Mouse (Mus musculus) layer of hippocampus, postnatal 10 days (tissue): ENCODE data around the gene Megf8. TPM values are rescaled to one million over a fixed set of nuclear protein-coding genes. Genes with fewer than 3 reads are reported as not detected.
"Not testable (repeated sequence)": the region's sequence is repeated elsewhere in the genome, so short reads cannot be mapped to it uniquely, and the experiment has no call there.

Experiments used
- DNase-seq, 2 experiments: peaks; one replicate each; pipeline ENCODE4 v3.0.0; 2021; ENCODE audit warnings: low spot score in 2 of 2
- total RNA-seq, 2 experiments: library from RNA; stranded (reverse); gene quantifications; 2 replicates each; pipeline ENCODE4 v1.2.3; 2021

The Megf8 gene
- total RNA-seq, 2 experiments from 2014 or later: 79.7 to 87.1 TPM

DNA sequence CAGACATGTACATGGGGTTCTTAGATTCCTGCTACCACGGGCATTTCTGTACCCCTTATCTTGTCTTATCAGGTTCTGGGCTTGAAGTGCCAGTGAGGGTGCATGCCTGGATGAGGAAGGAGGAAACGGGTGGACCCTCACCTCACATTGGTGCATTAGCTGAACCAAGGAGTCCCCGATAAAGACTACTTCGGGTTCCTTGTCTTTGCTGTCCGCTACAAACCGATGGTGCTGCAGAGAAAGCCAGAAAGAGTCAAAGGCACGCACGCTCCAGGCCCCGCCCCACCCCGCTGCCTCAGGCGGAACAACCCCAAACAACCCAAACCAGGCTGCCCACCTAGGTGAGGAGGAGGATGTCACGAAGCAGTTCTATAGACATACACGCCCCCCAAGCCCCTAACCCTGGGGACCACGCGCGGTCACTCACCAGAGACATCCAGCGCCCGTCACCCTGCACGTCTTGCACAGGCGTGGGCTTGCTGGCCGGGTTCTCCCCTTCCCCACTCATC lies 20.0 kb upstream of the Megf8 start:
- DNase-seq: peak in 1 of 2 experiments; percentile 52

DNA sequence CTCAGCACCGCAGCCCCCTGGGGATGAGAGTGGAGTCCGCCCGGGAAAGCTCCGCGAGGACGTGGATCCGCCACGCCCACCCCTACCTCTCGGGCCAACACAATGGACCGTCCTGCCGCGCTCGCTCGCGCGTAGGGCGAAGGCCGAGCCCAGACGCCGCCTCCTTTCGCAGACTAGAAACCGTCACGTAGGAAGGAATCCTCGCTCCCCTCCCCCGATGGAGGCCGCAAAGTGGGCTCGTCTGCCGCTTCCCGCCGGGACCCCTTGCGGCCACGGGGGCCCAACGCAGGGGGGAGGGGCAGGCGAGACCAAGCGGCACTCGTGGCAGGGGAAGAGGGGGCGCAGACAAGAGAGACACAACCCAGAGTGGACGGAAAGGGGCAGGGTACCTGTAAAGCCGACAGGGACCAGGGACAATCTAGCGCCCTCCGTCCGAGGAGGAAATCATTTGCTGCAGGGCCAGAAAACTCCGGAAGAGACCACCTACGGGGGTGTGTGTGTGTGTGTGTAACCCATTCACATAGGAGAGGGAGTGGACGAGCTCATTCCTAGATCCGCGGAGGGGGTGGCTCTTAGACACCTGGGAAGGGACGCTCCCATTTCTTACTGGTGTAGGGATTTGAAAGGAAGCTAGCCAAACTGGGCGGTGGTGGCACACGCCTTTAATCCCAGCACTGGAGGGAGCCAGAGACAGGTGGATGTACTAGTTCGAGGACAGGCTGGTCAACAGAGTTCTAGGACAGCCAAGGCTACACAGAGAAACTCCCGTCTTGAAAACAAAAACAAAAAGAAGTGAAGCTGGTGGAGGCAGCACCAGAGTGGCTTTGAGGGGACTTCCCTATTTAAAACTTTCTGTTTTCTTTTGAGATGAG lies 19.3 kb upstream of the Megf8 start, which contains the start of gene Pafah1b3:
TSS of gene Pafah1b3 (minus strand) at position 533 of the 872 bp plus-strand sequence.
- peak; percentile 79 to 83 for DNase-seq

DNA sequence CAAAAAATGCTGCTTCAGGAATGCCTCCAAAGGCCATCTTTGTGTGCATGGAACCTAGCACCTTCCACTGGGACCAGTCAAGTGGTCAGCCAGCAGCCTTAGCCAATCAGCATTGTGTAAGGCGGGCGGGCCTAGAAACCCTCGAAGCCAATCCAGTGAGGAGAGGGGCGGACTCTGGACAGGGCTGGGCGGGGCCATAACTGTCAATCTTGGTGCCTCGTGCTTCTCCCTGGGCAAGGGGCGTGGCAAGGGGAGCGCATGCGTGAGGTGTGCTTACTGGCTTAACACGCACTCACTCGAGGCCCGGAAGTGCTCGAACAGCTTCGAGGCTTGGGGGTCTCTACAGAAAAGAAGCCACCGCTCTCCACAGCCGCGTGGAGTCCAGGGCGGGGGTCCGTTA lies 15.9 kb upstream of the Megf8 start, which contains the start of gene Prr19:
TSS of gene Prr19 (plus strand) at position 349 of the 400 bp plus-strand sequence.
- DNase-seq: no peak

DNA sequence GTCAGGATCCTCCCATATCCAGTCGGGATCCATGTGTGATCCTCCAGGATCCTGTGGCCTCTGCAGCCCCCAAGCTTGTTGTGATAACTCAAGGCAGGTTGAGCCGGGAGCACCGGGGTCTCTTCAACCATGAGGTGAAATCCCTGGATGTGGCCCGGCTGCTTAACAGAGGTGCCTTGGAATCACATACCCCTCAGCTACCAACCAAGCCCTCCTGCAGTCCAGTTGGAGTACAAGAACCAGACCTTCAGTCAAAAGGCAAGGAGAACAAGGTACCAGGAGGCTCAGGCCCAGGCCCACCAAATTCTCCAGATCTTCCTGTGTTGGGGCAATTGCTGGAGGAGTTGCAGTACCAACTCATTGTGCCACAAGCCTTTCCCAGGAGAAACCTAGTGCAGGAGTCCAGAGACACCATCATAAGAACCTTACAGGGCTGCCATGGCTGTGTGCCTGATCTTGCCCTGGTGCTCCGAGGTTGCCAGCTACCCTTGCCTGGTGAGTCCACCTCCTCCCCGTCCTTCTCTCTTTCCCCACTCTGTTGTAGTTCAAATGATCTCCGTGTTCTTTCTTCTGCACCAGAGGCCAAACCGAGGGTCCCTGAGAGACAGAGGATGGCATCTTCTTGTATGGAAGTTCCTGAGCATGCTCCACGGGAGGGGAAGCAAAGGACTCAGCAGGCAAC lies 13.8 kb upstream of the Megf8 start:
- DNase-seq: no peak

DNA sequence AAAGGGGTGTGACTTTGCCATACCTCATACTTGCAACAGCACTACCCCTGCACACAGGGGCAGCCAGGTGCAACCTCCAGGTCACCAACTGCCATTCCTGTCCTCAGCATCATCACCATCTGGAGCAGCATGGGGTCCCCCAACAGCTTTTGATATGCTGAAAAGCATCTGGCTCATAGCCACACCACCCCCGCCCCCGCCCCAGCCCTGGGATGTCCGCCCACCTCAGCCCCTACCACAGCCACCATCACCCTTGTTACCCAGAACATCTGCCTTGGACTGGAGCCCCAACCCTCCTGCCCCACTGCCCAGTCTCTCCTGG lies 13.3 kb upstream of the Megf8 start:
- no peak for DNase-seq

DNA sequence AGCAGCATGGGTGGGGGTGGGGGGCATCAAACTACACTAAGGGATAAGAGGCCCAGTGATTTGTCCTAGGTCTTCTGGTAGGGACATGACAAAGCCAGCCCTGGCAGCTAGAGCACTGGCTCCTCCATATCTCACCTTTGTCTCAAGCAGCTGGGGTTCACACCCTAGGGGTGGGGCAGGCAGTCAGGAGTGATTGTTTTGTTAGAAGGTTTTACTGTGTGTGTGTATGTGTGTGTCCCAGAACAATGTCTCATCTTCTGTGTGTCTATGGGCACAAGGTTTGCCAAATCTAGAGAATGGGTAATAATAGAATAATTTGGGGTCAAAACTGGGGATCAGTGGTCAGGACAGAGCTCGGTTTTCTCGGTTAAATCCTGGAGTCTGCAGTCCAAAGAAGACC lies 11.5 kb upstream of the Megf8 start:
- no peak for DNase-seq

DNA sequence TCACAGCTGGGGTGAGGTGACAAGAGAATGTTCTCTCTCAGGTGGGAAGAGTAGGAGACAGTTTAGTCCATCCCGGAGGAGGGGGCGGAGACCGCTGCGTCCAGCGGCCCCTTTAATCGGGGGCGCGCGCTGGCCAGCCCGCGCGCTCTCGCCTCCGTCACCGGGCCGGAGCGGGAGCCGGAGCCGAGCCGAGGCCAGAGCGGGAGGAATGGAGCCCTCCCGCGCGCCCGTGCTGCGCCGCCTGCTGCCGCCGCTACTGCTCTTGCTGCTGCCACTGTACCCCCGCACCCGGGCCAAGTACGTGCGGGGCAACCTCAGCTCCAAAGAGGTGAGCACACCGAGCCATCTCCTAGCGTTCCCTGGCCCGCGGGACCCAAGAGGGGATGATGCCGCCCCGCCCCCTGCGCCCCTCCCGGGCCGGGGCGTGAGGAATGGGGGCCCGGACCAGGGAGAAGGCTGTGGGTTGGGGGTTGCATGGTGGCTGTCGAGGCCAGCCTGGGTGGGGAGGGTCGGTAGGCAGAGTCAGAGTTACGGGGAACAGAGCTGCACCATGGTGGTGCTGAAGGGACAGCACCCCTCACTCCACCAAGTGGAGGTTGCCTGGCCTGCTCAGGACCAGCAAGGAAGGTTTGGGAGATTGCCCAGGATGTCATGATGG lies 10.9 kb upstream of the Megf8 start, which contains the start of gene Tmem145:
TSS of gene Tmem145 (plus strand) at position 151 of the 658 bp plus-strand sequence.
- peak; percentile 49 to 57 for DNase-seq

DNA sequence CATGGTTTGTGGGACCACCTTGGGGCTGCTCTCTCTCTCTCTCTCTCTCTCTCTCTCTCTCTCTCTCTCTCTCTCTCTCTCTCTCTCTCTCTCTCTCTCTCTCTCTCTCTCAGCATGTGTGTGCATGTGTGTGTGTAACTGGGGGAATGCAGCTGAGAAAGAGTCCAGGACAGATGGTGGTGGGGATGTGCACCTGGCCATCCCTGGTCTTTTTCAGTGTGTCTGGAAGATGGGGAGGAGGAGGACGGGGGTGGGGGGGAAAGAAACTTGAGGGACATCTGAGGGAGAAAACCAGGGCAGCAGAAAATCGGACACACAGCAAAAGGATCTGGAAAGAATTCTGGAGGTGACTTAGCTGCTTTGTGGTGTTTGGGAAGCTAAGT lies 10.4 kb upstream of the Megf8 start:
- DNase-seq: no peak

DNA sequence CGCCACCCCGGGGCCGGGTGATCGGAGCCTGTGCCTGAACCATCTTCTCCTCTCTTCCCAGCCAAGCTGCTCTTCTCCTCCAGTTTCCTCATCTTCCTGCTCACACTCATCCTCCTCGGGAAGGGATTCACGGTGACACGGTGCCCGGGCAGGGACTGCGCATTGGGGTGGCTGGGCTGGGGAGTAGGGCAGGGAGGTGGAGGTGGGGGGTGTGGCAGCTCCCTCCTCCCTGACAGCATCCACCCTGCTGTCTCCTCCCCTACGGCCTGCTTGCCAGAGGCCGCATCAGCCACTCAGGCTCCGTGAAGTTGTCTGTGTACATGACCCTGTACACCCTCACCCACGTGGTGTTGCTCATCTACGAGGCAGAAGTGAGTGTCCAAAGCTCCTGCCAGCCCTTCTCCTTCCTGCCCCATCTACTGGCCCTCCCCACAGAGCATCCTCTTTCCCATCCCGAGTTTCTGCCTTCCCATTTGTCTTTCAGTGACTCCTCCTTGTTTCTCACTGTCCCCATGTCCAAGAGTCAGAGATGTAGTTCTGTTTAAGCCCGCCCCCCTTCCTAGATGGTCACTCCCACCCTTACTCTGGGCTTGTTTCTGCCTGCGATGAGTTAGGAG lies 8.2 kb upstream of the Megf8 start:
- no peak for DNase-seq

DNA sequence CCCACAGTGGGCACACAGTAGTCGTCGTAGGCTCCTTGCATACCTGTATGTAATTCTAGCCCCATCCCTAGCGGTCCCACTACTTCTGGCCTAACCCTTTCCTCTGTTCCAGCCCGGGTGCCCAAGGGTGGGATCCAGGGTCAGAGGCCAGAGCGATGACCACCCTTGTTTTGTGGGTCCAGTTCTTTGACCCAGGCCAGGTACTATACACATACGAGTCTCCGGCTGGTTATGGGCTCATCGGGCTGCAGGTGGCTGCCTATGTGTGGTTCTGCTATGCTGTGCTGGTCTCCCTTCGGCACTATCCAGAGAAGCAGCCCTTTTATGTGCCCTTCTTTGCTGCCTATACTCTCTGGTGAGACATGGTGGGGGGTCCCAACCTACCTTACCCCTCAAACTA lies 7.5 kb upstream of the Megf8 start:
- no peak for DNase-seq

DNA sequence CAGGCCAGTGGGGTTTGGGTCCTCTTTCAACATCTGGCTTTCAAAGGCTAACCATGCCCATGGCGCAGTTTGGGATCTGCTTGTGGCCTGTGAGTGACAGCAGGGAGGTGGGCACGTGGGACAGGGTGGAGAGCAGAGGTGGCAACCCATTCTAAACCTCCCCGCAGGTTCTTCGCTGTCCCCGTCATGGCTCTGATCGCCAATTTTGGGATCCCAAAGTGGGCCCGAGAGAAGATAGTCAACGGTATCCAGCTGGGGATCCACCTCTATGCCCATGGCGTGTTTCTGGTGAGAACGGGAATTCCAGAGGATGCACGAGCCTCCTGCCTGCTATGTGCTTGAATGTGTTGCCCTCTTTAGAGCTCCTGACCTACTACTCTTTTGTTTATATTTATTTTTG lies 5.8 kb upstream of the Megf8 start:
- no peak for DNase-seq

DNA sequence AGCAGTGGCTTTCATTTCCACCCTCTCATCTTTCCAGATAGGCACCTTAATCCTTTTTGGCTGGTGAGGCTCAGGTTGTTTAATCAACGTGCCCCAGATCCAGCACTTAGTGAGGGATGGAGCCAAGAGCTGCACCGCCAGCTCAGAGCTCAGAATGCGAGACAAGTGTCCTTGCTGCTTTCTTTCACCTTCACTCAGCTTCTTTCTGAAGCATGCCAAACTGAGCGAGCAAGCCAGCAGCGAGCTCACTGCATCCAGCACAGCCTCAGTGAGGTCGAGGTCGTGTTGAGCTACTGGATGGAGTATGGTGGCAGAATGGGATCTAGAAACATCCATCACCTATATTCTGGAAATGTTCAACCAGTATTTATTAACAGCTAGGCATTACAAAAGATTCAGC lies 3.6 kb upstream of the Megf8 start:
- DNase-seq: no peak

DNA sequence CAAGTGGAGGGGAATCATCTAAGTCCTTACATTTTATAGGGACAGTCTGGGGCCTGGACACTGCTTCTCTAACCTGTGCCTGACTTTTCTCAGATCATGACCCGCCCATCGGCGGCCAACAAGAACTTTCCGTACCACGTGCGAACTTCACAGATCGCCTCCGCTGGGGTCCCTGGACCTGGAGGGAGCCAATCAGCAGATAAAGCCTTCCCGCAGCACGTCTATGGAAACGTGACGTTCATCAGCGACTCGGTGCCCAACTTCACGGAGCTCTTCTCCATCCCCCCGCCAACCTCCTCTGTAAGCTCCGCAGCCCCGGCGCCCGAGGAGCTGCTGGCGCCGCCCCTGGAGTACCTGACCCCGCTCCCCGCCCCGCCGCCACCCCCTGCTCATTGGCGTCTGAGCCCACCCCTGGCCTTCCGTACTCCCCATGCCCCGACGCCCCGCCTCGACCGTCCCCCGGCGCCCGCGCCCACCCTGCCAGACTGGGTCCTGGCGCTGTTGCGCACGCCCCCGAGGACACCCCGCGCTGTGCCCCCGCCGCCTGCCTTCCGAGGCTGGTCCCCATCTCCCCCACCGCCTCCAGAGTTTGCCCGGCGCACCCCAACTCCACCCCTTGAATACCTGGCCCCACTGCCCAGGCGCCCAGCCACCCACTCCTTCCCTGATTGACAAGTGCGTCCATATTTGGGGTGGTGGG lies 2.2 kb upstream of the Megf8 start:
- no peak for DNase-seq

DNA sequence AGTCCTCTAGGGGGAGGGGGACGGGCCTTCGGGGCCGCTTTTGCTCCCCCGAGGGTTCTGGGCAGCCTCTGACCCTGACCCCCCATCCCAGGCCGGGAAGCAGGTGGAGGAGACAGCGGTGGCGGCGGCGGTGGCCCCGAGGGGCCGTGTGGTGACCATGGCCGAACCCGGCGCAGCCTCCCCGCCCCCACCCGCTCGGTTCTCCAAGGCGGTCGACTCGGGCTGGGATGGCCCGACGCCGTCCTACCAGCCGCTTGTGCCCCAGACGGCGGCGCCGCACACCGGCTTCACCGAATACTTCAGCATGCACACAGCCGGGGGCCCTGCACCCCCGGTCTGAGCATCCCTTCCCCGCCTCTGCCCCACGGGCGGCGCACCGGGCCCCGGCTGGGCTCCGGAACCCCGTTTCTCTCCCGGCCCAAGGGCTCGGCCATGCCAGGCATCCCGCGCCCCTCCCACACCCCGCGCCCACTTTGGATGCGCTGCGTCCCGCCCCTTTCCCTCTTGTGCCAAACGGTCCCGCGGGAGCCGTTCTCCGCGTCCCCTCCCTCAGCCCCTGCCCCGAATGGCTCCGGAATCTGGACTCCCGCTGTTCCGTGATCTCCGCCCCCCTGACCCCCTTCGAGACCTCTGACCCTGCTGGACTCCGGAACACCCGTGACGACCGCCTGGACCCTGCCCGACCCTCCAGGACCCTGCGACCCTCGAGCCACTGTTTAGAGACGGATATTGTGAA lies 1.5 kb upstream of the Megf8 start:
- DNase-seq: peak; percentile 34 to 58

DNA sequence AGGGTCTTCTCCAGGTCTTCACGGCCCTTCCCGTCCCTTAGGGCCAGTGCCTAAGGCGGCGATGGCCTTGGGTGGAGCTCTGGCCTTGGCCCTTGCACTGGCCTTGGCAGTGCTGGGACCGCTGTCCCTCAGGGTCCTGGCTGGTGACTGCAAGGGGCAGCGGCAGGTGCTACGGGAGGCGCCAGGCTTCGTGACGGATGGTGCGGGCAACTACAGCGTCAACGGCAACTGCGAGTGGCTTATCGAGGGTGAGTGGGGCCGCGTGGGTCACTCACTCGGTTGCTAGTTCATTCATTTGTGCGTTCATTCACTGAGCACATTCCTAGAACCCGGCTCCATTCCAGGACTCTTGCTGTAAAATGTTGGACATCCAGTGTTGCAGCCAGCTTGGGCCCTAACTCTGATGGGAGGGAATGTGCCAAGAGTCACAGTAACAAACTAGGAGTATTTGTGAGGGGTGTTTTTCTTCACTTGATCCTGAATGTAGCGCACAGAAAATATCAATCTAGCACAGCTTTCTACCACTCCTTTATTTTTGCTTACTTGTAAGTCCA lies 559 bp downstream of the Megf8 start:
- no peak for DNase-seq

DNA sequence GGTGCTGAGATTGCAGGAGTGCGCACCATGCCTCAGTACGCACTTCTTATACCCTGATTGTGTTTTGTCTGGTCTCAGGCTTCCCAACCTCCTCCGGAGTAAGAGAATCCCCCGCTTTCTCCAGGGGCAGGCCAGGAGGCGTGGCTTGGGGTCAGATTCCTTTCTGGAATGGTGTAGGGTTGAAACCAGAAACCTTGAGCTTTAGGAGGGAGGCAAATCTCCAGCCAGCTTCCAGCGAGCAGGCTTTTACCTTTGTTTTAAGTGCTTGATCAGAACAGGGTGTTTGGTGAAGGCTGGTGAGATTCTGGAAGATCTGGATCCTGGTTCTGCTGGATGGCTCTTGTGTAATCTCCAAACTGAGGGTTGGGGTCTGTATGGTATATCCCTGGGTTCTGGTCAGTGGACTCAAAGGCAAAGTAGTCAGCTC lies 5.1 kb downstream of the Megf8 start:
- no peak for DNase-seq

DNA sequence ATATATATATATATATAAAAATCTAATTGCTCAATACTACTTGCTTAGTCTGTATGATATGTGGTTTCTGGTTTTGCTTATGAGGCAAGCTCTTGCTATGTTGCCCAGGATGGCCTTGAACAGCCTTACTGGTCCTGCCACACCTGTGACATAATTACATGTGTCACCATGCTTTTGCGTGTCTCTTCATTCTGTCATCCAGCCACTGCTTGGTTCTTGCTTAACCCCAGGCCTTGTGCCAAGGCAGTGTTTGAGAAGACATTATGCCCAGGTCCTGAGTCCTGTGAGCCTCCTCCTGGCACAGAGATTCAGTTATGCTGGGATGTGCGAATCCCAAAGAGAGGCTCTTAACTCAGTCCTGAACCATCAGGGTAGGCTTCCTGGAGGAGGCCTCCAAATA lies 6.3 kb downstream of the Megf8 start:
- no peak for DNase-seq

DNA sequence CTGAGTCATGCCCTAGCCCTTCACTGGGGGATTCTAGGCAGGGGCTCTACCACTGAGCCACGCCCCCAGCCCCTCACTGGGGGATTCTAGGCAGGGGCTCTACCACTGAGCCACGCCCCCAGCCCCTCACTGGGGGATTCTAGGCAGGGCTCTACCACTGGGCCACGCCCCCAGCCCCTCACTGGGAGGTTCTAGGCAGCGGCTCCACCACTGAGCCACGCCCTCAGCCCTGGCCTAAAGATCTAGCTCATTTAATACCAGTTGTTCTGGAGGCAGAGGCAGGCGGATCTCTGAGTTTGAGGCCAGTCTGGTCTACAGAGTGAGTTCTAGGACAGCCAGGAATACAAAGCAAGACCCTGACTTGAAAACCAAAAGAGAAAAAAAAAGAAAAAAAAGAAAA lies 8.5 kb downstream of the Megf8 start:
- not testable (repeated sequence) for DNase-seq

DNA sequence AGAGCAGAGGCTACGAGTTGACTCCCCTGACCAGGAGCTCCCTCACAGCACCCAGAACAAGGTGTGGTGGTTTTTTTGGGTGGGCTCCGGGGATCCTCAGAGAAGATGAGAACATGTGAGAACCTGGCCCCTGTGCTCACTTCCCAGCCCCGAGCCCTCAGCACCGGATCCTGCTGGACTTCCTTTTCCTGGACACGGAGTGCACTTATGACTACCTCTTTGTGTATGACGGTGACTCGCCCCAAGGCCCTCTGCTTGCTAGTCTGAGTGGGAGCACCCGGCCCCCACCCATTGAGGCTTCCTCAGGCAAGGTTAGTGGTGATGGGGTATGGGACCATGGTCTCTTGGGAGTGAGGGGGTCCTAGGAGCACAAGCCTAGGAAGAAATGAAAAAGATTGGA lies 9.3 kb downstream of the Megf8 start:
- DNase-seq: no peak
